Mouse (Mus musculus) heart, embryonic 13.5 days (tissue): ENCODE measurements around the gene Dalrd3. TPM values are rescaled to one million over a fixed set of nuclear protein-coding genes. Genes with fewer than 3 reads are reported as not detected.
"Not testable (repeated sequence)": the region's sequence is repeated elsewhere in the genome, so short reads cannot be mapped to it uniquely, and the experiment has no call there.

Source experiments
- ATAC-seq: fragments of 200-750 bp; cut with Nextera tagmentation; 2 replicates; pipeline ENCODE4 v1.8.0; 2017; ENCODE audit warnings: moderate TSS enrichment; ENCODE audit not compliant: insufficient number of reproducible peaks, low FRiP score, low TSS enrichment; ENCODE audit errors: extremely low read depth
- H3K27ac ChIP-seq: fragments of 300-500 bp; sonication (generic); replicated peaks from 2 replicates; pipeline ENCODE4 v1.5.1; 2015; ENCODE audit warnings: moderate library complexity, mild to moderate bottlenecking, inconsistent platforms
- H3K27me3 ChIP-seq: fragments of 300-500 bp; sonication (generic); replicated peaks from 2 replicates; pipeline ENCODE4 v1.6.1; 2015; ENCODE audit warnings: mild to moderate bottlenecking, inconsistent platforms
- H3K36me3 ChIP-seq: fragments of 300-500 bp; sonication (generic); 2 replicates; pipeline ENCODE4 v1.6.1; 2015; ENCODE audit warnings: mild to moderate bottlenecking, inconsistent platforms
- H3K4me1 ChIP-seq: fragments of 300-500 bp; sonication (generic); 2 replicates; pipeline ENCODE4 v1.6.1; 2015; ENCODE audit warnings: inconsistent platforms
- H3K4me2 ChIP-seq: fragments of 300-500 bp; sonication (generic); 2 replicates; pipeline ENCODE4 v1.6.1; 2015; ENCODE audit warnings: inconsistent platforms, mild to moderate bottlenecking, moderate library complexity
- H3K4me3 ChIP-seq: fragments of 300-500 bp; sonication (generic); 2 replicates; pipeline ENCODE4 v1.5.1; 2015; ENCODE audit warnings: moderate library complexity, mild to moderate bottlenecking, inconsistent platforms
- H3K9ac ChIP-seq: fragments of 300-500 bp; sonication (generic); 2 replicates; pipeline ENCODE4 v1.6.1; 2015; ENCODE audit warnings: inconsistent platforms, mild to moderate bottlenecking, moderate library complexity
- H3K9me3 ChIP-seq: fragments of 300-500 bp; sonication (generic); 2 replicates; pipeline ENCODE4 v1.6.1; 2016; ENCODE audit warnings: inconsistent platforms
- WGBS: fragments of 180-500 bp; shearing (Covaris S2); methylation state at CpG from one replicate; pipeline ENCODE4 v1.1.7; 2015; ENCODE audit warnings: mixed read lengths; 5-methylcytosine and 5-hydroxymethylcytosine counted together
- microRNA counts: library from miRNA; unstranded; fragments of <30 nt; microRNA quantifications from one replicate; lab custom pipeline; 2016
- microRNA-seq: library from miRNA; unstranded; fragments of <30 nt; microRNA quantifications from one replicate; pipeline ENCODE4, GENCODE M21; 2016
- polyA plus RNA-seq: library from polyadenylated mRNA; unstranded; fragments of >200 nt; fragmentation: Nextera tagmentation; extraction: Ambion mirVana; gene quantifications from 2 replicates; pipeline ENCODE4 v1.2.1, GENCODE M21; 2015

Dalrd3 gene
- polyA plus RNA-seq, 1 experiment from 2014 or later = 86.6 TPM

DNA sequence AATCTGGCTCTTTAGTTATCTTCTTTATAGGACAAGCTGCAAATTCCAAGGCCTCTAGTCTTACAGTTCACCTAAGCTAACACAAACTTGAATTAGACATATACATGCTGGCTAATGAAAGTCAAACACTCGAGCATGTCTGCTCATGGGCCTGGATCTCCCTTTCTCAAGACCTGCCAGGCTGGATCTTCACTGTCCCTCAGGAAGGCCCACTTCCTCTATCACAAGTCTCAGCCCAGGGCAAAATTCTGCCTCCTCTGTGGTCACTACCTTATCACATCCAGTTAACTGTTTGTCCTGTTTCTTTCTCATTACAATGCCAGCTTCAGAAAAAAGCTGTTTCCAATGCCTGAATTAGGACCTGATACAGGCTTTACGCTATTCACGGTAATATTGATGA, 24.7 kb downstream of the Dalrd3 start:
- no peak for ATAC-seq
- Histone ChIP-seq H3K9me3 (no peaks in the 10 kb centered on the region), H3K36me3 (peaks cover 10% of the 10 kb centered on the region), H3K4me2 (peak overlapping the region; percentile 51), H3K4me1 (peaks cover 39% of the 10 kb centered on the region), H3K27me3 (no peaks in the 10 kb centered on the region), H3K9ac (peak overlapping the region; percentile 38), H3K4me3 (no peak overlapping the region), H3K27ac (peak overlapping the region; percentile 89)
- WGBS = 31% methylated on average over 3 of the region's 3 CpGs

DNA sequence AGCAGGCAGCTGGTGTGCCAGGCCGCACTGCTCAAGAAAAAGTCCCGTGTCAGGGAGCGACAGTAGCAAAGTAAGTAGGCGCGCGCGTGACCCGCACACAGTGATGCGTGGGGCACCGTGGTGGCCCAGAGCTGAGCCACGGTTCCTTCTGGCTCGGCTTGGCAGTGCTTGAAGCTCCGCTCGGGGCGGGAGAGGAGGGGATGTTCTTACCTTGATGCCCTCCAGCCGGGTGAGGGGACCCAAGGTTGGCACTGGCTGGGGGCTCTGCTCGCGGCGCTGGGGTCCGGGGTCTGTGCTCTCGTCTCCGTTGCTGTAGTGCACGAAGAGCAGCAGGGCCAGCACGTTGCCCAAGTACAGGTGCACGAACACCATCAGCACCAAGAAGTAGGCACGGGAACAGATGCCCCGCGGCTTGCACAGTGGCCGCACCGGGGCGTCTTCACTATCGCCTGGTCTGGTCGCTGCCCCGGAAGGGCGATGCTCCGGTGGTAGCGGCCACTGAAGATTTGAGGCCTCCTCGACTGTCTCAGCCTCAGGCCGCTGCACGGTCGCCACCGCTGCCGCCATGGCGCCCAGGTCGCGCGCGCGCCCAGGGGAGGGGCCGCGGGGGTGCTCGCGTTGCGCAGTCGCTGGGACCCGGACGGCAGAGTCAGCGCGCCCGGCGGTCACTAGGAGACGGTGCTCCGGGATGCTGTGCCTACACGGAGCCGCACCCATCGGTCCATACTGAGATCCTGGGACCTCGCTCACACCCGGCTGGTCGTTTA, 27.5 kb downstream of the Dalrd3 start, which contains the start of gene P4htm:
TSS of gene P4htm (minus strand) at position 670 of the 767 bp plus-strand sequence.
- Histone ChIP-seq H3K9ac (peak within 1 kb of the TSS; percentile 87), H3K4me2 (peak within 1 kb of the TSS; percentile 82), H3K9me3 (no peaks in the 10 kb centered on the region), H3K36me3 (peaks cover 11% of the 10 kb centered on the region), H3K27ac (peak within 1 kb of the TSS; percentile 75), H3K4me1 (peaks cover 34% of the 10 kb centered on the region), H3K4me3 (peak within 1 kb of the TSS; percentile 76), H3K27me3 (no peaks in the 10 kb centered on the region)
- WGBS = 2% methylated on average over 69 of the region's 69 CpGs
- ATAC-seq = peak; percentile 33; the same call in 1 of the 2 replicates

DNA sequence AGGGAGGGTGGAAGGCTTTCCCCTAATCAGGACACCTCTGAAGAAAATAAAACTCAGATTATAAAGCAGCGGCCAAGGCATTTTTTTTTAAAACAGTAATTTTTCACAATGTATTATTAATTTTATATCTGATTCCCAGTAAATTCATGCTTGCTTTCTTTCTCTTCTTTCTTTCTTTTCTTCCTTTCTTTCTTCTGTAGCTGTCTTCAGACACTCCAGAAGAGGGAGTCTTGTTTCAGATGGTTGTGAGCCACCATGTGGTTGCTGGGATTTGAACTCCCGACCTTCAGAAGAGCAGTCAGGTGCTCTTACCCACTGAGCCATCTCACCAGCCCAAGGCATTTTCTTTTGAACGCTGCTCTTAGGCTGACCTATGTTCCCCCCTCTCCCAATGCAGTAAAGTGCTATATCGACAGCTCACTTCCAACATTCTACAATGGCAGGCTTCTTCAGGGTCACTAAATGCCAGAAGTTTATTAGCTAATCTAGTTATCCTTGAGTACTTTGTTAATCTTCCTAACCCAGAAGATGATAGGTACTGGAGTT, 29.4 kb downstream of the Dalrd3 start:
- H3K9ac ChIP-seq = no peak overlapping the region
- no peaks in the 10 kb centered on the region for H3K9me3 ChIP-seq
- no peak for ATAC-seq
- no peaks in the 10 kb centered on the region for H3K27me3 ChIP-seq
- 67% methylated on average over 4 of the region's 4 CpGs for WGBS
- H3K4me2 ChIP-seq = no peak overlapping the region
- H3K4me1 ChIP-seq = peaks cover 35% of the 10 kb centered on the region
- H3K36me3 ChIP-seq = peaks cover 21% of the 10 kb centered on the region
- no peak overlapping the region for H3K4me3 ChIP-seq
- H3K27ac ChIP-seq = no peak overlapping the region

DNA sequence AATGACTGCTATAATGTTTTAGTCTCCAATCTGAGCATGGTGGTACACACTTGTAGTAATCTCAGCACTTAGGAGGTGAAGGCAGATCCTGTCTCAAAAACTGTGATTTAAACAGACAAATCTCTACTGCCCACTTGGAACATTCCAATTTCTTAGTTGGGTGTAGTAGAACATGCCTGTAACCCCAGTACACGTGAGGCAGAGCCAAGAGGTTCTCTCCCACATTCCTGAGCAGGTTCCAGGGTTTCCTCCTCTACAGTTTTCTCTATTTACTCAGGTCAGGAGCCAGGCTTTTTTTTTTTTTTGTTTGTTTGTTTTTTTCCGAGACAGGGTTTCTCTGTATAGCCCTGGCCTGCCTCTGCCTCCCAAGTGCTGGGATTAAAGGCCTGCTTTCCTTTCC, 30.3 kb downstream of the Dalrd3 start:
- Histone ChIP-seq H3K9ac (no peak overlapping the region), H3K9me3 (no peaks in the 10 kb centered on the region), H3K27me3 (no peaks in the 10 kb centered on the region), H3K36me3 (peaks cover 29% of the 10 kb centered on the region), H3K4me1 (peaks cover 34% of the 10 kb centered on the region), H3K4me2 (no peak overlapping the region), H3K27ac (0 out of 2 replicates have a peak overlapping the region, but pooled peaks have one; percentile 24), H3K4me3 (no peak overlapping the region)
- no peak for ATAC-seq
- WGBS = 50% methylated on average over 2 of the region's 2 CpGs

DNA sequence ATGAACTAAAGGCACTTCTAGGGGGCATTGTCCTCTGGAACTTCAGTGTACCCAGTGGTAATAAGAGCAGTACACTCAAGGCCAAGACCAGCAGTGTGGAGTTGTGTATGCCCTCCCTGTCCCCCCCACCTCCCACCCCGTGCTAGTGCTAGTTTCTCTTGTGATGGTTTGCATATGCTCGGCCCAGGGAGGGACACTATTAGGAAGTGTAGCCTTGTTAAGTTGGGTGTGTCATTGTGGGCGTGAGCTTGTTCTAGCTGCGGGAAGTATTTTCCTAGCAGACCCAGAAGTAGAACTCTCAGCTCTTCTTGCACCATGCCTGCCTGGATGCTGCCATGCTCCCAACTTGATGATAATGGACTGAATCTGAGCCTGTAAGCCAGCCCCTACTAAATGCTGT, 32.3 kb downstream of the Dalrd3 start:
- Histone ChIP-seq H3K4me2 (no peak overlapping the region), H3K9me3 (no peaks in the 10 kb centered on the region), H3K27ac (no peak overlapping the region), H3K4me3 (no peak overlapping the region), H3K36me3 (peaks cover 47% of the 10 kb centered on the region), H3K4me1 (peaks cover 23% of the 10 kb centered on the region), H3K27me3 (no peaks in the 10 kb centered on the region), H3K9ac (no peak overlapping the region)
- ATAC-seq = no peak
- WGBS = 71% methylated on average over 4 of the region's 4 CpGs

DNA sequence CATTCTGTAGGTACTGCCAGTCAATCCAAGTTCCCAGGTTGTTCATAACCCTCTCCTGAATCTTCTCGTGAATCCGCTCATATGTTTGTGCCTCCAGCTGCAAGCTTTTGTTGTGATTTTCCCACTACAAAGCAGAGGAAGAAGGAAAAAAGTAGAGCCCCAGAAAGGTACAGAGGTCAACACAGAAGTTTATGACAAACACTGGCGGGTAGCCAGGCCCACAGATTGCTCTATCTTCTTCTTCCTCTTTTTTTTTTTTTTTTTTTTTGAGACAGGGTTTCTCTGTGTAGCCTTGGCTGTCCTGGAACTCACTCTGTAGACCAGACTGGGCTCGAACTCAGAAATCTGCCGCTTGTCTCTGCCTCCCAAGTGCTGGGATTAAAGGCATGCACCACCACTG, 38.2 kb downstream of the Dalrd3 start:
- WGBS = 81% methylated on average over 5 of the region's 5 CpGs
- peaks cover 24% of the 10 kb centered on the region for H3K4me1 ChIP-seq

DNA sequence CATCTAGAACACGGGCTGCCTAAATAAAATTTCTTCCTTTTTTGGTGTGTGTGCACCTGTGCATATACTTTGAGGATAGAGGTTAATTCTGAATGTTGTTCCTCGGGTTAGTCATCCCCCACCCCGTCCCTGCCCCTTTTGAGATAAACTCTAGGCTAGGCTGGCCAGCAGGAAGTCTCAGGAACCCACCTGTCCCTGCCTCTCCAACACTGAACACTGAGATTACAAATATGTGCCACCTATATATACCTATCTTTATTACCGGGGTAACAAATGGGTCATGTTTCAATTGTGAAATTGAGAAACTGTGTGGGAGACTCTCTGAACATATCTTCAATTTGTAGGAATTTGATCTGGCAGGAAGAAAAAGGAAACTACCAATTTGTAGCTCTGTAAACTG, 39.2 kb downstream of the Dalrd3 start:
- H3K27ac ChIP-seq = no peak overlapping the region
- no peak overlapping the region for H3K9ac ChIP-seq
- H3K4me2 ChIP-seq = no peak overlapping the region
- ATAC-seq = no peak
- 78% methylated on average over 4 of the region's 4 CpGs for WGBS
- H3K4me3 ChIP-seq = no peak overlapping the region
- peaks cover 98% of the 10 kb centered on the region for H3K36me3 ChIP-seq
- H3K9me3 ChIP-seq = no peaks in the 10 kb centered on the region
- peaks cover 22% of the 10 kb centered on the region for H3K4me1 ChIP-seq
- no peaks in the 10 kb centered on the region for H3K27me3 ChIP-seq

More for the DNA sequence above, 38.2 kb downstream of the Dalrd3 start:
- not testable (repeated sequence) for H3K4me3 ChIP-seq, H3K4me2 ChIP-seq, H3K27me3 ChIP-seq, H3K9me3 ChIP-seq, H3K9ac ChIP-seq, H3K27ac ChIP-seq, ATAC-seq
- peaks cover 98% of the 10 kb centered on the region for H3K36me3 ChIP-seq

DNA sequence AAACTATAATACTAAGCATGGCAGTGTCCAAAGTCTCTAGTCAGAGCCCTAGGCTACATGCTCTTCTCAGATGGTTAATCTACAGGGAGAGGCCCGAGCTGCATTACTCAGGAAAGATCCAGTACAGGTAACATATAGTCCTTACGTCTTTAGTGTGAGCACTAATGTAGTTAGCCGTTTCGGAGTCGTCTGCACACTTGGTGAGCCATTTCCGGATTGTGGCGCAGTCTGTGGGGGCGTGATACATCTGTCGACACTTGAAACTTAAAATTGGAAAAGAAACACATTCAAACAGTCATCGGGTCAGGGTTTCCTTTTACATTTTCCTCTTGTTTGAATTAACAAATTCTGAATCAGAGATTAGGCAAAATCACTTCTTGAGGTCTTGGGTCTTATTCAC, 41.8 kb downstream of the Dalrd3 start:
- no peak overlapping the region for H3K27ac ChIP-seq
- H3K9ac ChIP-seq = no peak overlapping the region
- no peak overlapping the region for H3K4me3 ChIP-seq
- 91% methylated on average over 10 of the region's 10 CpGs for WGBS
- H3K9me3 ChIP-seq = no peaks in the 10 kb centered on the region
- H3K4me1 ChIP-seq = peaks cover 8% of the 10 kb centered on the region; the same call in 1 of the 2 replicates
- H3K4me2 ChIP-seq = no peak overlapping the region
- no peaks in the 10 kb centered on the region for H3K27me3 ChIP-seq
- no peak for ATAC-seq
- H3K36me3 ChIP-seq = peaks cover 98% of the 10 kb centered on the region

DNA sequence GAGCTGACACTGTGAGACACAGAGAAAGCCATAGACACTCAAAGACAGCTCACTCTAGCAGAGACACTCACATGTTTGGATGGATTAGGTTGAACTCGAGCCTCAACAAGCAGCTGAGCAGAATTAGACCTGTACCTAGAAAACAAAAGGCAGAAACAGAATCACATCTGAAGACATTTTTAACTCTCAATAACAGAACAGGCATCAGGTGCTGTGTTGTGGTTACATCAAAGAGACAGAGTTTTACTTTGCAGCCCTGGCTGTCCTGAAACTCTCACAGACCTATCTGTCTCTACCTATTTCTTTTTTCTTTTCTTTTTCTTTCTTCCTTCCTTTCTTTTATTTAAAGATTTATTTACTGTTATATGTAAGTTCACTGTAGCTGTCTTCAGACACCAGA, 47.6 kb downstream of the Dalrd3 start:
- no peak overlapping the region for H3K4me2 ChIP-seq
- H3K9ac ChIP-seq = no peak overlapping the region
- H3K4me1 ChIP-seq = no peaks in the 10 kb centered on the region
- no peak for ATAC-seq
- no peak overlapping the region for H3K4me3 ChIP-seq
- no peak overlapping the region for H3K27ac ChIP-seq
- H3K36me3 ChIP-seq = peaks cover 87% of the 10 kb centered on the region
- H3K27me3 ChIP-seq = no peaks in the 10 kb centered on the region
- WGBS = 70% methylated on average over 1 of the region's 1 CpGs
- no peaks in the 10 kb centered on the region for H3K9me3 ChIP-seq

MicroRNAs encoded within 50 kb of the gene (microRNA counts, 519-probe panel; counts per million panel counts)
- microRNA mmu-miR-191 (lab: Ali Mortazavi, UCI) (4,039 counts per million, percentile 75 among the panel's probes with 10 or more counts), microRNA mmu-miR-425 (lab: Ali Mortazavi, UCI) (3,710 counts per million, percentile 71 among the panel's probes with 10 or more counts)

Small RNA genes within 50 kb of the gene (microRNA-seq; reads per million reads assigned to microRNA genes)
- gene Gm24083 (not detected), gene Mir191 (not detected), gene Mir425 (1,753 reads per million, percentile 84 among the genes with 10 or more reads in this experiment)

Other genes starting within 250 kb of the Dalrd3 start
- 825 and 854 TPM in 2 replicates for gene Gpx1, start 231.0 kb upstream of the Dalrd3 start, polyA plus RNA-seq
- 80.6 and 86.7 TPM in 2 replicates for gene Usp4, start 222.0 kb upstream of the Dalrd3 start, polyA plus RNA-seq
- 0.21 and 0.39 TPM in 2 replicates for gene 1700102P08Rik, start 177.1 kb upstream of the Dalrd3 start, polyA plus RNA-seq
- 0.71 and 0.80 TPM in 2 replicates for gene Ccdc36, start 141.4 kb upstream of the Dalrd3 start, polyA plus RNA-seq
- not detected in 2 replicates for gene BC048562, start 133.4 kb upstream of the Dalrd3 start, polyA plus RNA-seq
- 36.3 and 42.7 TPM in 2 replicates for gene Ccdc71, start 109.4 kb upstream of the Dalrd3 start, polyA plus RNA-seq
- gene Klhdc8b, start 108.3 kb upstream of the Dalrd3 start, polyA plus RNA-seq = 90.6 and 106 TPM in 2 replicates
- 45.3 and 49.0 TPM in 2 replicates for gene Lamb2, start 90.2 kb upstream of the Dalrd3 start, polyA plus RNA-seq
- gene Usp19, start 79.3 kb upstream of the Dalrd3 start, polyA plus RNA-seq = 51.4 and 55.9 TPM in 2 replicates
- 62.2 and 69.0 TPM in 2 replicates for gene Qars, start 62.2 kb upstream of the Dalrd3 start, polyA plus RNA-seq
- gene Qrich1, start 53.1 kb upstream of the Dalrd3 start, polyA plus RNA-seq = 81.2 and 81.7 TPM in 2 replicates
- 99.5 and 107 TPM in 2 replicates for gene Impdh2, start 9.6 kb upstream of the Dalrd3 start, polyA plus RNA-seq
- gene Ndufaf3, start 2.5 kb upstream of the Dalrd3 start, polyA plus RNA-seq = 53.5 TPM in 2 replicates
- gene Wdr6, start 8.9 kb downstream of the Dalrd3 start, polyA plus RNA-seq = 61.7 and 64.1 TPM in 2 replicates
- 19.5 and 20.0 TPM in 2 replicates for gene P4htm, start 27.8 kb downstream of the Dalrd3 start, polyA plus RNA-seq
- gene Arih2, start 79.5 kb downstream of the Dalrd3 start, polyA plus RNA-seq = 36.6 and 44.5 TPM in 2 replicates
- gene Slc25a20, start 92.2 kb downstream of the Dalrd3 start, polyA plus RNA-seq = 67.9 and 73.0 TPM in 2 replicates
- gene Prkar2a, start 119.4 kb downstream of the Dalrd3 start, polyA plus RNA-seq = 25.6 and 26.8 TPM in 2 replicates
- gene Ip6k2, start 213.9 kb downstream of the Dalrd3 start, polyA plus RNA-seq = 39.8 and 42.9 TPM in 2 replicates
- 9.7 and 10.6 TPM in 2 replicates for gene Nckipsd, start 238.5 kb downstream of the Dalrd3 start, polyA plus RNA-seq